Mouse (Mus musculus) brain, embryonic 14.5 days (tissue): ENCODE results near the gene Grip1.

ENCODE experiments used
- CTCF ChIP-seq: fragments of 200-500 bp; IDR thresholded peaks from 2 replicates; pipeline ENCODE4 v1.5.1; 2012; ENCODE audit warnings: inconsistent platforms, mild to moderate bottlenecking, moderate library complexity, borderline replicate concordance; ENCODE audit not compliant: insufficient read depth, insufficient read length; ENCODE audit errors: extremely low read depth
- POLR2A ChIP-seq: fragments of 200-500 bp; IDR thresholded peaks from 2 replicates; pipeline ENCODE4 v1.6.1; 2012; ENCODE audit warnings: mild to moderate bottlenecking, inconsistent platforms, borderline replicate concordance; ENCODE audit not compliant: poor library complexity, insufficient read depth, insufficient read length, severe bottlenecking; ENCODE audit errors: extremely low read depth

DNA sequence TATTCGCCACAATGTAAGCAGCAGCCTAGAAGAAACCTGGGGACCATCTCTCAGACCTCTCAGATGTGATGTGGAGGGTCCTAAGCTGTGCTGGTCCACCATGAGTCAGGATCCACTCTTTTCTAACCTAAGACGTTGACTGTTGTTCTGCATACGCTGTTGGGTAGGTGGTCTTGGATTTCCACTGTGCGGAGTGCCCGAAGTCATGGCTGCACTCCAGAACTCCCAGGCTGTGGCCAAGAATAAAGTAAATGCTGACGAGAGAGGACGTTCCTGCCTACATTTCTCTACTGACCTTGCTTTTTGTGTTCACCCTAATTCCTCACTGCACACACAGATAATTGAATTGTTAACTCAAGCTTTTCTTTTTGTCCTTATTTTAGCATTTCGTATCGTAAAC, 580.2 kb downstream of the Grip1 start:
- no peak for TF ChIP-seq CTCF
- no peak for TF ChIP-seq POLR2A
